In genomic region chr14:103815542-103815941, GRCm38 (mm10) we compare ENCODE assay signal across 9 mouse cellular contexts. TPM values are rescaled to one million over a fixed set of nuclear protein-coding genes. Genes with fewer than 3 reads are reported as not detected.
DNase-seq lines count a peak whose midpoint lies in the region; ATAC-seq and TF ChIP-seq lines count a peak whose summit lies in the region.
"Had no signal": no experiment of that assay in that cellular context is flagged by ENCODE, and none has a peak within 500 bp of the region (broad histone marks: within the 10 kb centered on the region; RNA-seq: fewer than 3 reads in every experiment).

No protein-coding gene starts in this region.

- H3K4me3 ChIP-seq in midbrain, embryonic 14.5 days (replicated peaks; ENCODE audit: low read depth, low read length): no peak overlapping the region
- H3K4me3 ChIP-seq in midbrain, embryonic 15.5 days: no peak overlapping the region
- no peak overlapping the region for H3K4me3 ChIP-seq in heart, embryonic 13.5 days
- no peak overlapping the region for H3K4me3 ChIP-seq in limb, embryonic 14.5 days (replicated peaks; ENCODE audit: low read length)
- H3K4me3 ChIP-seq in small intestine, adult 2 months (ENCODE audit: low read depth, low read length): no peak overlapping the region
- H3K4me3 ChIP-seq: embryonic facial prominence, embryonic 13.5 days had no signal

- H3K27me3 ChIP-seq in midbrain, embryonic 14.5 days (ENCODE audit: control insufficient read depth, insufficient read depth, low read length): no peaks in the 10 kb centered on the region
- no peaks in the 10 kb centered on the region for H3K27me3 ChIP-seq in midbrain, embryonic 15.5 days (replicated peaks)
- no peaks in the 10 kb centered on the region for H3K27me3 ChIP-seq in heart, embryonic 13.5 days (replicated peaks)
- no peaks in the 10 kb centered on the region for H3K27me3 ChIP-seq in limb, embryonic 14.5 days (ENCODE audit: control insufficient read depth, insufficient read depth, low read length)
- no peaks in the 10 kb centered on the region for H3K27me3 ChIP-seq in small intestine, adult 2 months (ENCODE audit: control insufficient read depth, insufficient read depth, low read length)
- H3K27me3 ChIP-seq: embryonic facial prominence, embryonic 13.5 days had no signal

- no peak overlapping the region for H3K4me2 ChIP-seq in midbrain, embryonic 14.5 days (ENCODE audit: low read length)
- H3K4me2 ChIP-seq in midbrain, embryonic 15.5 days: no peak overlapping the region
- peak overlapping the region; percentile 27; the same call in 1 of the 2 replicates for H3K4me2 ChIP-seq in heart, embryonic 13.5 days
- H3K4me2 ChIP-seq in limb, embryonic 14.5 days (replicated peaks; ENCODE audit: low read depth, low read length, severe bottlenecking): peak overlapping the region; percentile 17; the same call in 1 of the 2 replicates
- H3K4me2 ChIP-seq: embryonic facial prominence, embryonic 13.5 days had no signal

- no peak for TF ChIP-seq CTCF in small intestine, adult 2 months (IDR thresholded peaks at IDR 0.05; ENCODE audit: extremely low read depth, insufficient read length, insufficient replicate concordance, low read depth, low read length)

- 0 out of 2 replicates have a peak overlapping the region, but pooled peaks have one; percentile 0 for H3K27ac ChIP-seq in midbrain, embryonic 14.5 days (replicated peaks; ENCODE audit: low read depth, low read length)
- H3K27ac ChIP-seq in midbrain, embryonic 15.5 days: no peak overlapping the region
- peak overlapping the region; percentile 54; the same call in 1 of the 2 replicates for H3K27ac ChIP-seq in heart, embryonic 13.5 days (replicated peaks)
- H3K27ac ChIP-seq in limb, embryonic 14.5 days (replicated peaks; ENCODE audit: low read depth, low read length): no peak overlapping the region
- peak overlapping the region; percentile 62; the same call in 1 of the 2 replicates for H3K27ac ChIP-seq in small intestine, adult 2 months (ENCODE audit: insufficient read depth, low read depth, low read length)
- H3K27ac ChIP-seq: embryonic facial prominence, embryonic 13.5 days had no signal

- H3K9ac ChIP-seq in midbrain, embryonic 14.5 days (replicated peaks; ENCODE audit: low read length): no peak overlapping the region
- H3K9ac ChIP-seq in midbrain, embryonic 15.5 days: no peak overlapping the region
- no peak overlapping the region for H3K9ac ChIP-seq in heart, embryonic 13.5 days
- no peak overlapping the region for H3K9ac ChIP-seq in limb, embryonic 14.5 days (ENCODE audit: low read depth, low read length, severe bottlenecking)
- H3K9ac ChIP-seq: embryonic facial prominence, embryonic 13.5 days had no signal

- no peak for TF ChIP-seq POLR2A in limb, embryonic 14.5 days (IDR thresholded peaks at IDR 0.05; ENCODE audit: borderline replicate concordance, extremely low read depth, insufficient read depth, insufficient read length)
- no peak for TF ChIP-seq POLR2A in small intestine, adult 2 months (IDR thresholded peaks at IDR 0.05; ENCODE audit: low read depth, low read length)

- no peak for DNase-seq in midbrain, embryonic 14.5 days
- DNase-seq in limb, embryonic 14.5 days (ENCODE audit: low spot score): no peak
- no peak for DNase-seq in right cerebral cortex, postnatal 14 days
- DNase-seq in left cerebral cortex, adult 18-20 months (ENCODE audit: low spot score in 2 of 2): no peak

- no peaks in the 10 kb centered on the region for H3K4me1 ChIP-seq in midbrain, embryonic 14.5 days (ENCODE audit: control insufficient read depth, insufficient read depth, low read length)
- no peaks in the 10 kb centered on the region for H3K4me1 ChIP-seq in midbrain, embryonic 15.5 days
- H3K4me1 ChIP-seq in heart, embryonic 13.5 days: peaks cover 15% of the 10 kb centered on the region; the same call in 1 of the 2 replicates
- peaks cover 3% of the 10 kb centered on the region; the same call in 1 of the 2 replicates for H3K4me1 ChIP-seq in limb, embryonic 14.5 days (ENCODE audit: control insufficient read depth, insufficient read depth, low read length)
- no peaks in the 10 kb centered on the region; the same call in 1 of the 2 replicates for H3K4me1 ChIP-seq in small intestine, adult 2 months (ENCODE audit: control insufficient read depth, insufficient read depth, insufficient read length, low read length)
- H3K4me1 ChIP-seq: embryonic facial prominence, embryonic 13.5 days had no signal

- WGBS in midbrain, embryonic 14.5 days: 75% methylated on average over 16 of the region's 16 CpGs
- WGBS in midbrain, embryonic 15.5 days: 69% methylated on average over 16 of the region's 16 CpGs
- WGBS in heart, embryonic 13.5 days: 52% methylated on average over 16 of the region's 16 CpGs
- WGBS in limb, embryonic 14.5 days: 62% methylated on average over 16 of the region's 16 CpGs
- WGBS in small intestine, adult 2 months: 72% methylated on average over 16 of the region's 16 CpGs

- ATAC-seq in midbrain, embryonic 14.5 days (ENCODE audit: low FRiP score, low TSS enrichment): no peak
- ATAC-seq in midbrain, embryonic 15.5 days (replicated peaks): no peak
- no peak for ATAC-seq in heart, embryonic 13.5 days (ENCODE audit: extremely low read depth, insufficient number of reproducible peaks, low FRiP score, low TSS enrichment)
- no peak for ATAC-seq in limb, embryonic 14.5 days (ENCODE audit: low FRiP score, low read depth)
- no peak; the same call in 1 of the 2 replicates for ATAC-seq in megakaryocyte-erythroid progenitor cell, adult 5-6 weeks (replicated peaks; ENCODE audit: low FRiP score, low TSS enrichment, poor library complexity, severe bottlenecking)

- H3K36me3 ChIP-seq in midbrain, embryonic 14.5 days (ENCODE audit: control insufficient read depth, insufficient read depth, low read length): 0 out of 2 replicates have a peak, but pooled peaks cover under 1% of the 10 kb centered on the region
- no peaks in the 10 kb centered on the region for H3K36me3 ChIP-seq in midbrain, embryonic 15.5 days (replicated peaks)
- 0 out of 2 replicates have a peak, but pooled peaks cover 3% of the 10 kb centered on the region for H3K36me3 ChIP-seq in heart, embryonic 13.5 days
- no peaks in the 10 kb centered on the region for H3K36me3 ChIP-seq in limb, embryonic 14.5 days (ENCODE audit: control insufficient read depth, insufficient read depth, low read length)
- H3K36me3 ChIP-seq in small intestine, adult 2 months (ENCODE audit: control insufficient read depth, insufficient read depth, low read length): no peaks in the 10 kb centered on the region
- H3K36me3 ChIP-seq: embryonic facial prominence, embryonic 13.5 days had no signal

- no peaks in the 10 kb centered on the region for H3K9me3 ChIP-seq in midbrain, embryonic 14.5 days (ENCODE audit: control insufficient read depth, low read length)
- H3K9me3 ChIP-seq in midbrain, embryonic 15.5 days: no peaks in the 10 kb centered on the region
- H3K9me3 ChIP-seq in heart, embryonic 13.5 days: no peaks in the 10 kb centered on the region
- H3K9me3 ChIP-seq in limb, embryonic 14.5 days (ENCODE audit: control insufficient read depth, low read length): no peaks in the 10 kb centered on the region
- H3K9me3 ChIP-seq: embryonic facial prominence, embryonic 13.5 days had no signal

RNA-seq across cellular contexts. Expression of gene Ednrb, which starts 28.7 kb away (rescaled TPM):
- polyA plus RNA-seq in midbrain, embryonic 14.5 days (2014; fragmentation: Nextera tagmentation; extraction: Ambion mirVana): 111 and 125 TPM in 2 replicates
- 84.8 and 94.4 TPM in 2 replicates for polyA plus RNA-seq in midbrain, embryonic 15.5 days (2015; fragmentation: Nextera tagmentation; extraction: Ambion mirVana)
- polyA plus RNA-seq in heart, embryonic 13.5 days (2015; fragmentation: Nextera tagmentation; extraction: Ambion mirVana): 102 and 107 TPM in 2 replicates
- 9.0 and 10.1 TPM in 2 replicates for polyA plus RNA-seq in limb, embryonic 14.5 days (2012; rRNA removed)
- 26.7 and 28.2 TPM in 2 replicates for polyA plus RNA-seq in limb, embryonic 14.5 days (2014; fragmentation: Nextera tagmentation; extraction: Ambion mirVana)
- polyA plus RNA-seq in small intestine, adult 2 months (2012; rRNA removed): 1.9 and 5.1 TPM in 2 replicates
- not detected in 2 replicates for total RNA-seq in megakaryocyte-erythroid progenitor cell, adult 5-6 weeks (2014; fragmentation: Nextera tagmentation)
- not detected in 2 replicates for total RNA-seq in megakaryocyte-erythroid progenitor cell, adult 5-6 weeks (2017)
- 10 to 100 TPM; 27.4 to 32.0 TPM for total RNA-seq in left cerebral cortex, adult 18-20 months (2021)

Comparison
In these comparisons a context has a peak if more than half of its experiments do, and no peak if none do; other contexts are left out.
1. H3K27ac ChIP-seq: peak in midbrain, embryonic 14.5 days (single experiment), heart, embryonic 13.5 days (single experiment) and small intestine, adult 2 months (single experiment); none in midbrain, embryonic 15.5 days (single experiment) and limb, embryonic 14.5 days (single experiment).
2. H3K4me2 ChIP-seq: peak in heart, embryonic 13.5 days (single experiment) and limb, embryonic 14.5 days (single experiment); none in midbrain, embryonic 14.5 days (single experiment) and midbrain, embryonic 15.5 days (single experiment).